Mouse (Mus musculus): ENCODE data around the gene Tpx2. TPM values are rescaled to one million over a fixed set of nuclear protein-coding genes. Genes with fewer than 3 reads are reported as not detected.

Tpx2 gene
- polyA plus RNA-seq, 1 experiment, result 54.8 TPM

DNA sequence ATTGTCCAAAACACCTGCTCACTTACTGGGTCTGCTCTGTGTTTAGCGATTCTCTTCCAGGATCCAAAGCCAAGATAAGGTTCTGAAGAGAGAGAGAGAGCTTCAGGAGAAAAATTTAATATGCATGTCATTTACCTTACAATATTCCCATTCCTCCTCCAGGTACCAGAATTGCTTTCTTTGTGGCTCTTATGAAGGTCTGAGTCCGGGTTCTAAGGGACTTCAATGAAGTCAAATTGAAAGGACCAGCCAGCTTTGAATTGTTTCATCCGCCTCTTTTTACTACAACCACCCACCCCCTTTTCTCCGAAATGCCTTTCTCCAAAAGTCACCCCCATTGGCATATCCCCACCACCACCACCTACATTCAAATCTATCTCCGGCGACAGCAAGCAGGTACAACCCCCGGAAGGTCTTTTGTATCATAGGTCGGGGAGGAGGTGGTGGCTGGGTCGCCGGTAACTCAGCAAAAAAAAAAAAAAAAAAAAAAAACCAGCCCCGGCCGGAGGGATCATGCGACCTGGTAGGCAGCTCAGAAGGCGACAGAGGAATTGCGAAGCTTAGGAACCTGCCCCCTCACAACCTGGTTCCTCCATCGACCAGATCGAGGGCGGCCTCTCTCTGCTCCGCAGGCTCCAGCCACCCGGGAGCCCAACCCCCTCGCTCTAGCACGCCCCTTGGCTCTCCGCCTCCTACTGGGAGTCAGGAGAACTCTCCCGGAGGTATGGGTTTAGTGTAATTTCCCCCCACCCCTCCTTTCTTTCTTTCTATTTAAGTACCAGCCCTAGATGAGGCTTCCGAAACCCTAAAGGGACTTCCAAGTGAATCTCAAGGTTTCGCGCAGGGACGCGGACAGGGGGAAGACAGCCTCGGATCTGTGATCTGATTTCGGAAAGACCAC is 17.5 kb upstream of the Tpx2 start:
- no peaks in the 10 kb centered on the region for H3K27me3 ChIP-seq (ENCODE audit: control insufficient read depth, insufficient read depth, insufficient read length)
- H3ac ChIP-seq (ENCODE audit: control insufficient read depth, insufficient read length, low read depth), result peak overlapping the region; percentile 82
- H3K79me3 ChIP-seq (ENCODE audit: low read depth), result peaks cover 50% of the 10 kb centered on the region
- peak; percentile 35 for TF ChIP-seq CTCF (IDR thresholded peaks at IDR 0.05; ENCODE audit: control insufficient read depth, insufficient read depth, insufficient read length)
- TF ChIP-seq MYOG (IDR thresholded peaks at IDR 0.05; ENCODE audit: control insufficient read depth, extremely low read depth, insufficient read length), result no peak
- TF ChIP-seq MAX (IDR thresholded peaks at IDR 0.05), result peak; percentile 47
- TF ChIP-seq USF1 (IDR thresholded peaks at IDR 0.05; ENCODE audit: low read depth), result no peak
- H3K79me2 ChIP-seq (ENCODE audit: control insufficient read depth, insufficient read depth), result peaks cover 52% of the 10 kb centered on the region
- H3K4me3 ChIP-seq (ENCODE audit: insufficient read depth, poor library complexity, severe bottlenecking), result peak overlapping the region; percentile 74
- H3K36me3 ChIP-seq (ENCODE audit: control insufficient read depth, insufficient read depth), result peaks cover 30% of the 10 kb centered on the region

DNA sequence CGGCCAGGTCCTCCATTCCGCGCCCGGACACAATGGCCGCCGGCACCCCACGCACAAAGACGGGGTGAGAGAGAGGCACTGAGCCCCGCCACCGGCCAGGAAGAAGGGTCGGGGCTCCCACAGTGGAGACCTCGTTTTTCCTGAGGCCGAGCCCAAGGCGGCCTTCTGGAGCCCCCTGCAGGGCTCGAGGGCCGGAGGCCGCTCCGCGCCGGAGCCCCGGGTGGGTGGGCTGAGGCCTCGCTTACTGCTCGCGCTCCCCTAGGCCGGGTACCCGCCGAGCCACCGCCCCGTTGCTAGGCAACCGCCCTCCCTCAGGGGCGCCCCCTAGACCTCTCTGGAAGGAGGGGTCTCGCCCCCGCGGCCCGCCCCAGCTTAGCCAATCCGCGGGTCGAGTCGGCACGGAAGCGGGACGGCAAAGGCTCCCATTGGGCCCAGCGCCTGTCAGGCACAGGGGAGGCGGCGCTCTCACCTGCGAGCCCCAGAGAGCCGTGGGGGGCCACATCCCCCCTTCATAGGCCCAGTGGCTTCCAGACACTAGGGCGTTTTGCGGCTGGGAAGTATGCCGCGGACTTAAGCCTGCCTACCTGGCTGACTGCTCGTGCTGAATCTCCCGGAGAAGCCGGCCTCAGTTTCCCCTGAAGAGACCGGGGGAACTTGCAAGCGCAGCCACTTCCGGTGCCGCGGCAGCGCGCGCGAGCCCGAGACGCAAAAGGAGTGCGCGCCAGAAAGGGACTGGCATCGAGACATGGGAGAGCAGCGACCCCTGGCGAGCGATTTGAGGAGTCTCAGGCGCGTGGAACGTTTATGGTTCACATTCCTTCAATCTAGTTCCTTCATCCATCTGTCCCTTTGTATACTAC is 16.5 kb upstream of the Tpx2 start, which contains the start of gene Bcl2l1:
Gene Bcl2l1, minus strand, starts transcription at position 710 of the 860 bp plus-strand sequence.
- TF ChIP-seq CTCF (IDR thresholded peaks at IDR 0.05; ENCODE audit: control insufficient read depth, insufficient read depth, insufficient read length), result peak; percentile 94
- TF ChIP-seq CEBPB (IDR thresholded peaks at IDR 0.05; ENCODE audit: low read depth), result no peak
- H3K79me2 ChIP-seq (ENCODE audit: control insufficient read depth, insufficient read depth), result peaks cover 42% of the 10 kb centered on the region
- H3K36me3 ChIP-seq (ENCODE audit: control insufficient read depth, insufficient read depth), result peaks cover 21% of the 10 kb centered on the region
- H3K79me3 ChIP-seq (ENCODE audit: low read depth), result peaks cover 40% of the 10 kb centered on the region
- no peaks in the 10 kb centered on the region for H3K27me3 ChIP-seq (ENCODE audit: control insufficient read depth, insufficient read depth, insufficient read length)
- H3ac ChIP-seq (ENCODE audit: control insufficient read depth, insufficient read length, low read depth), result peak within 1 kb of the TSS; percentile 82
- H3K4me3 ChIP-seq (ENCODE audit: insufficient read depth, poor library complexity, severe bottlenecking), result peak within 1 kb of the TSS; percentile 74

DNA sequence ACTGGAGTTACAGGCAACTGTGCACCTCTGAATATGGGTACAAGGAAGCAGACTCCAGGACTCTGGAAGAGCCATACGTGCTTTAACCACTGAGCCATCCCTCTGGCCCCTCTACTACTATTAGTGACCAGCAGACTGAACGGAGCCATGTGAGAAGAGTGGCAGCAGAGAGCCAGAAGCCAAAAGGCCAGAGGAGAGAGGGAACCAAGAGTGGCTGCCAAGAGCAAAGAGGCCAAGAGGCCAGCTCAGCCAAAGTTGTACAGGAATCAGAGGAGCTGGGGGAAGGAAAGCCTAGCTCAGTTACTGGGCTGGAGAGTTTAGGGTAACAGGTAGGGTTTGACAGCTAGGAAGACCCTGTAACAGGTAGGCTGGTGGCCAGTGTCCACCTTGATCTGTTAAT is 8.5 kb upstream of the Tpx2 start:
- no peaks in the 10 kb centered on the region for H3K79me3 ChIP-seq (ENCODE audit: low read depth)
- H3K36me3 ChIP-seq (ENCODE audit: control insufficient read depth, insufficient read depth), result no peaks in the 10 kb centered on the region
- no peaks in the 10 kb centered on the region for H3K79me2 ChIP-seq (ENCODE audit: control insufficient read depth, insufficient read depth)
- no peak for TF ChIP-seq CEBPB (IDR thresholded peaks at IDR 0.05; ENCODE audit: low read depth)
- no peak for TF ChIP-seq MYOD1 (IDR thresholded peaks at IDR 0.05; ENCODE audit: control insufficient read depth, insufficient read length, low read depth)
- no peak for TF ChIP-seq MAX (IDR thresholded peaks at IDR 0.05)
- TF ChIP-seq MYOG (IDR thresholded peaks at IDR 0.05; ENCODE audit: control insufficient read depth, extremely low read depth, insufficient read length), result no peak
- no peak for TF ChIP-seq USF1 (IDR thresholded peaks at IDR 0.05; ENCODE audit: low read depth)
- no peak for TF ChIP-seq CTCF (IDR thresholded peaks at IDR 0.05; ENCODE audit: control insufficient read depth, insufficient read depth, insufficient read length)
- no peak for TF ChIP-seq FOSL1 (IDR thresholded peaks at IDR 0.05; ENCODE audit: insufficient read depth, low read length, poor library complexity, severe bottlenecking)
- H3K27me3 ChIP-seq (ENCODE audit: control insufficient read depth, insufficient read depth, insufficient read length), result no peaks in the 10 kb centered on the region
- H3K4me3 ChIP-seq (ENCODE audit: insufficient read depth, poor library complexity, severe bottlenecking), result no peak overlapping the region
- H3ac ChIP-seq (ENCODE audit: control insufficient read depth, insufficient read length, low read depth), result no peak overlapping the region

DNA sequence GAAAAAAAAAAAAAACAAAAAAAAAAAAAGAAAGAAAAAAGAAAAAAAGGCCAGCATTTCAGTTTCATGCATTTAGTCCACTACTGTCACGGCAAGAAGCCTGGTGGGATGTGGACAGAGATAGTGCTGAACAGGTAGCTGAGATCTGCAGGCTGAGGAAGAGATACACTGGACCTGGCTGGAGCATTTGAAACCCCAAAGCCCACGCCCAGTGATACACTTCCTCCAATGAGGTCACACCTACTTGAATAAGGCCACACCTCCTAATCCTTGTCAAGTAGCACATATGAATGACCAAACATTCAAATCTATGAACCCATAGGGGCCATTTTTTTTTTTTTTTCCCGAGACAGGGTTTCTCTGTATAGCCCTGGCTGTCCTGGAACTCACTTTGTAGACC is 5.0 kb upstream of the Tpx2 start:
- TF ChIP-seq CTCF (IDR thresholded peaks at IDR 0.05; ENCODE audit: control insufficient read depth, insufficient read depth, insufficient read length) (no peak), FOSL1 (IDR thresholded peaks at IDR 0.05; ENCODE audit: insufficient read depth, low read length, poor library complexity, severe bottlenecking) (no peak), CEBPB (IDR thresholded peaks at IDR 0.05; ENCODE audit: low read depth) (no peak), MYOD1 (IDR thresholded peaks at IDR 0.05; ENCODE audit: control insufficient read depth, insufficient read length, low read depth) (no peak), USF1 (IDR thresholded peaks at IDR 0.05; ENCODE audit: low read depth) (no peak)
- Histone ChIP-seq H3K79me2 (ENCODE audit: control insufficient read depth, insufficient read depth) (no peaks in the 10 kb centered on the region), H3K36me3 (ENCODE audit: control insufficient read depth, insufficient read depth) (no peaks in the 10 kb centered on the region), H3K27me3 (ENCODE audit: control insufficient read depth, insufficient read depth, insufficient read length) (no peaks in the 10 kb centered on the region), H3ac (ENCODE audit: control insufficient read depth, insufficient read length, low read depth) (no peak overlapping the region), H3K4me3 (ENCODE audit: insufficient read depth, poor library complexity, severe bottlenecking) (no peak overlapping the region), H3K79me3 (ENCODE audit: low read depth) (no peaks in the 10 kb centered on the region)

DNA sequence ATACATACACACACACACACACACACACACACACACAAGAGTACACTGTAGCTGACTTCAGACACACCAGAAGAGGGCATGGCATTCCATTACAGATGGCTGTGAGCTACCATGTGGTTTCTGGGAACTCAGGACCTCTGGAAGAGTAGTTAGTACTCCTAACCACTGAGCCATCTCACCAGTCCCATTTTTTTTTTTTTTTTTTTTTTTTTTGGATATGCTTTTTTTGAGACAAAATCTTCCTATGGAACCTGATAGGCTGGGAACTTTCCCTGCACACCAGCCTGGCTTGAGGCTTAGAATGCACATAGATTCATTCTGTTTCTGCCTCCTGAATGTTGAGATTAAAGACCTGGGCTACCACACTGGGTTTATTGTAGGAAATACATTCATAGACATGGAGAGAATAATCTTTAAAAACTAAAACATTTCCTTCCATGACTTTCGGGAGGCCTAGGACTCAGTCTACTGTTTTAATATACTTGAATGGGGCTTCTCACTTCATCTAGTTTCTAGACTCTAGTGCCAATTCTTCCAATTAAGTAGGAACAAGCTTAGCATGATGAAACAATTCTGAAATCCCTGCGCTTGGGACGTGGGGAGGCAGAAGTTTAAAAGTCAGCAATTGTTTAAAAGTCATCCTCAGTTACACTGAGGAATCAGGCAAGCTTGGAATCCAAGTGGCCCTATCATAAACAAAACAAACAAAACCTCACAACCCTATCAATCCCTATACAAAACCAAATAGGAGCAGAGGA is 528 bp upstream of the Tpx2 start:
- Histone ChIP-seq H3K36me3 (ENCODE audit: control insufficient read depth, insufficient read depth) (peaks cover 30% of the 10 kb centered on the region), H3K79me3 (ENCODE audit: low read depth) (peaks cover 42% of the 10 kb centered on the region), H3K4me3 (ENCODE audit: insufficient read depth, poor library complexity, severe bottlenecking) (no peak overlapping the region), H3K27me3 (ENCODE audit: control insufficient read depth, insufficient read depth, insufficient read length) (no peaks in the 10 kb centered on the region), H3ac (ENCODE audit: control insufficient read depth, insufficient read length, low read depth) (no peak overlapping the region), H3K79me2 (ENCODE audit: control insufficient read depth, insufficient read depth) (peaks cover 44% of the 10 kb centered on the region)
- TF ChIP-seq CTCF (IDR thresholded peaks at IDR 0.05; ENCODE audit: control insufficient read depth, insufficient read depth, insufficient read length) (no peak), FOSL1 (IDR thresholded peaks at IDR 0.05; ENCODE audit: insufficient read depth, low read length, poor library complexity, severe bottlenecking) (no peak), USF1 (IDR thresholded peaks at IDR 0.05; ENCODE audit: low read depth) (no peak), MYOG (IDR thresholded peaks at IDR 0.05; ENCODE audit: control insufficient read depth, extremely low read depth, insufficient read length) (no peak), MYOD1 (IDR thresholded peaks at IDR 0.05; ENCODE audit: control insufficient read depth, insufficient read length, low read depth) (no peak), CEBPB (IDR thresholded peaks at IDR 0.05; ENCODE audit: low read depth) (no peak), MAX (IDR thresholded peaks at IDR 0.05) (no peak)

Data from C2C12 (cell line).